Mouse (Mus musculus): ENCODE measurements around the gene Tmem150c. TPM values are rescaled to one million over a fixed set of nuclear protein-coding genes. Genes with fewer than 3 reads are reported as not detected.

The Tmem150c gene
- total and polyA plus RNA-seq, 3 experiments: 3.9 to 7.7 (median 6.3) TPM

GRCm38 (mm10) chr5:100044030-100044429 lies 115.6 kb downstream of the Tmem150c start:
- 91% methylated on average over 4 of the region's 4 CpGs for WGBS
- Histone ChIP-seq H3K36me3 (ENCODE audit: control insufficient read depth, insufficient read depth, low read length) (no peaks in the 10 kb centered on the region), H3K9ac (ENCODE audit: low read depth, low read length) (no peak overlapping the region), H3K79me2 (replicated peaks; ENCODE audit: control insufficient read depth, insufficient read depth, low read length) (peaks cover 5% of the 10 kb centered on the region; the same call in 1 of the 2 replicates), H3K4me1 (ENCODE audit: control insufficient read depth, insufficient read depth, low read length) (peaks cover 6% of the 10 kb centered on the region), H3K4me3 (no peak overlapping the region), H3K27me3 (ENCODE audit: control insufficient read depth, insufficient read depth, low read length) (no peaks in the 10 kb centered on the region), H3K27ac (no peak overlapping the region)
- no peak for DNase-seq
- no peak for TF ChIP-seq POLR2A (IDR thresholded peaks at IDR 0.05; ENCODE audit: insufficient read depth, low read depth, low read length)
- no peak for TF ChIP-seq CTCF (IDR thresholded peaks at IDR 0.05)
- TF ChIP-seq EP300 (IDR thresholded peaks at IDR 0.05; ENCODE audit: insufficient read depth, low read depth, low read length): no peak
- intact Hi-C loops (cut with DNase I): loop anchor here (10.0 kb wide), 1 partner anchor 789 kb away; no protein-coding TSS in a partner anchor

- 55% methylated on average over 5 of the region's 5 CpGs for WGBS
- Histone ChIP-seq H3K27me3 (ENCODE audit: control insufficient read depth, insufficient read depth, low read length) (no peaks in the 10 kb centered on the region), H3K4me1 (ENCODE audit: control insufficient read depth, insufficient read depth, low read length) (peaks cover 6% of the 10 kb centered on the region), H3K27ac (no peak overlapping the region), H3K9ac (ENCODE audit: low read depth, low read length) (no peak overlapping the region), H3K36me3 (ENCODE audit: control insufficient read depth, insufficient read depth, low read length) (no peaks in the 10 kb centered on the region), H3K4me3 (no peak overlapping the region), H3K79me2 (replicated peaks; ENCODE audit: control insufficient read depth, insufficient read depth, low read length) (peaks cover 5% of the 10 kb centered on the region; the same call in 1 of the 2 replicates)
- peak in 1 of 2 experiments; percentile 57 for DNase-seq
- intact Hi-C loops (cut with DNase I): loop anchor here (10.0 kb wide), 1 partner anchor 789 kb away; no protein-coding TSS in a partner anchor
- TF ChIP-seq CTCF (IDR thresholded peaks at IDR 0.05) (peak; percentile 29), EP300 (IDR thresholded peaks at IDR 0.05; ENCODE audit: insufficient read depth, low read depth, low read length) (no peak)
These were observed 116.2 kb downstream of the Tmem150c start for GRCm38 (mm10) chr5:100043361-100043760.

- Histone ChIP-seq H3K4me3 (no peak overlapping the region), H3K27ac (no peak overlapping the region), H3K36me3 (ENCODE audit: control insufficient read depth, insufficient read depth, low read length) (peaks cover 3% of the 10 kb centered on the region), H3K27me3 (ENCODE audit: control insufficient read depth, insufficient read depth, low read length) (no peaks in the 10 kb centered on the region), H3K79me2 (replicated peaks; ENCODE audit: control insufficient read depth, insufficient read depth, low read length) (peaks cover 7% of the 10 kb centered on the region; the same call in 1 of the 2 replicates), H3K9ac (ENCODE audit: low read depth, low read length) (no peak overlapping the region), H3K4me1 (ENCODE audit: control insufficient read depth, insufficient read depth, low read length) (peaks cover 1% of the 10 kb centered on the region)
- DNase-seq: no peak
- TF ChIP-seq POLR2A (IDR thresholded peaks at IDR 0.05; ENCODE audit: insufficient read depth, low read depth, low read length) (no peak), CTCF (IDR thresholded peaks at IDR 0.05) (no peak), EP300 (IDR thresholded peaks at IDR 0.05; ENCODE audit: insufficient read depth, low read depth, low read length) (no peak)
- WGBS: 93% methylated on average over 8 of the region's 8 CpGs
- intact Hi-C loops (cut with DNase I): loop anchor here (10.0 kb wide), 1 partner anchor 788 kb away; no protein-coding TSS in a partner anchor
These were observed 117.1 kb downstream of the Tmem150c start for GRCm38 (mm10) chr5:100042467-100042866.

GRCm38 (mm10) chr5:100041272-100041671 lies 118.3 kb downstream of the Tmem150c start:
- peaks cover 15% of the 10 kb centered on the region for H3K36me3 ChIP-seq (ENCODE audit: control insufficient read depth, insufficient read depth, low read length)
- H3K27ac ChIP-seq: no peak overlapping the region
- H3K4me3 ChIP-seq: no peak overlapping the region
- DNase-seq: no peak
- no peaks in the 10 kb centered on the region for H3K27me3 ChIP-seq (ENCODE audit: control insufficient read depth, insufficient read depth, low read length)
- 86% methylated on average over 4 of the region's 4 CpGs for whole genome bisulfite sequencing
- TF ChIP-seq CTCF (IDR thresholded peaks at IDR 0.05): no peak
- TF ChIP-seq EP300 (IDR thresholded peaks at IDR 0.05; ENCODE audit: insufficient read depth, low read depth, low read length): no peak
- no peak for TF ChIP-seq POLR2A (IDR thresholded peaks at IDR 0.05; ENCODE audit: insufficient read depth, low read depth, low read length)
- H3K79me2 ChIP-seq (replicated peaks; ENCODE audit: control insufficient read depth, insufficient read depth, low read length): peaks cover 8% of the 10 kb centered on the region
- intact Hi-C loops (cut with DNase I): loop anchor here (10.0 kb wide), 1 partner anchor 786 kb away; no protein-coding TSS in a partner anchor
- H3K9ac ChIP-seq (ENCODE audit: low read depth, low read length): no peak overlapping the region
- peaks cover 1% of the 10 kb centered on the region for H3K4me1 ChIP-seq (ENCODE audit: control insufficient read depth, insufficient read depth, low read length)

- intact Hi-C loops (cut with DNase I): loop anchor here (10.0 kb wide), 1 partner anchor 786 kb away; no protein-coding TSS in a partner anchor
- 3% methylated on average over 19 of the region's 19 CpGs for WGBS
- Histone ChIP-seq H3K27me3 (ENCODE audit: control insufficient read depth, insufficient read depth, low read length) (no peaks in the 10 kb centered on the region), H3K79me2 (replicated peaks; ENCODE audit: control insufficient read depth, insufficient read depth, low read length) (peaks cover 8% of the 10 kb centered on the region), H3K36me3 (ENCODE audit: control insufficient read depth, insufficient read depth, low read length) (peaks cover 16% of the 10 kb centered on the region), H3K9ac (ENCODE audit: low read depth, low read length) (peak overlapping the region; percentile 96), H3K27ac (peak overlapping the region; percentile 99), H3K4me1 (ENCODE audit: control insufficient read depth, insufficient read depth, low read length) (peaks cover 3% of the 10 kb centered on the region), H3K4me3 (peak overlapping the region; percentile 98)
- DNase-seq: no peak
- TF ChIP-seq POLR2A (IDR thresholded peaks at IDR 0.05; ENCODE audit: insufficient read depth, low read depth, low read length) (no peak), EP300 (IDR thresholded peaks at IDR 0.05; ENCODE audit: insufficient read depth, low read depth, low read length) (no peak), CTCF (IDR thresholded peaks at IDR 0.05) (no peak)
These were observed 119.3 kb downstream of the Tmem150c start for GRCm38 (mm10) chr5:100040281-100040784.

- WGBS: under 1% methylated on average over 57 of the region's 57 CpGs
- TF ChIP-seq EP300 (IDR thresholded peaks at IDR 0.05; ENCODE audit: insufficient read depth, low read depth, low read length) (no peak), CTCF (IDR thresholded peaks at IDR 0.05) (peak; percentile 34), POLR2A (IDR thresholded peaks at IDR 0.05; ENCODE audit: insufficient read depth, low read depth, low read length) (peak; percentile 70; the same call in 1 of the 2 replicates)
- peak; percentile 95 to 96 for DNase-seq
- Histone ChIP-seq H3K9ac (ENCODE audit: low read depth, low read length) (peak within 1 kb of the TSS; percentile 96), H3K4me3 (peak within 1 kb of the TSS; percentile 98), H3K27ac (peak within 1 kb of the TSS; percentile 99), H3K4me1 (ENCODE audit: control insufficient read depth, insufficient read depth, low read length) (peaks cover 3% of the 10 kb centered on the region), H3K27me3 (ENCODE audit: control insufficient read depth, insufficient read depth, low read length) (no peaks in the 10 kb centered on the region), H3K36me3 (ENCODE audit: control insufficient read depth, insufficient read depth, low read length) (peaks cover 20% of the 10 kb centered on the region), H3K79me2 (replicated peaks; ENCODE audit: control insufficient read depth, insufficient read depth, low read length) (peaks cover 8% of the 10 kb centered on the region)
- intact Hi-C loops (cut with DNase I): loop anchor here (1.0 to 10.0 kb wide), 4 partner anchors 61 to 785 kb away; partner anchors contain the start of gene Hnrnpd
These were observed 119.9 kb downstream of the Tmem150c start, which contains the start of the genes Hnrnpdl and Enoph1 for GRCm38 (mm10) chr5:100039602-100040142. Gene Hnrnpdl, minus strand, starts transcription at chr5:100039664. Gene Enoph1, plus strand, starts transcription at chr5:100039985.

All from heart, adult 2 months (tissue).